25 mouse cellular contexts compared by ENCODE assay signal in the genomic region with DNA sequence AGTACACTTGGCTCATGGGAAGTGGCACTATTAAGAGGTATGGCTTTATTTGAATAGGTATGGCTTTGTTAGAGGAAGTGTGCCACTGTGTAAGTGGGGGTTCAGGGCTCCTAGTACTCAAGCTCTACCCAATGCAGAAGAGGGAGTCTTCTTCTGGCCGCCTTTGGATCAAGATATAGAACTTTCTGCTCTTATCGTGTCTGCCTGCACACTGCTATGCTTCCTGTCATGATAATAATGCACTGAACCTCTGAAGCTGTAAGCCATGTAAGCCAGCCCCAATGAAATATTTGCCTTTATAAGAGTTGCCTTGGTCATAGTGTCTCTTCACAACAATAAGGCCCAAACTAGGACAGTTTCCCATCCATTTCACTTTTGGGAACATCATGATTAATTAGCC. TPM values are rescaled to one million over a fixed set of nuclear protein-coding genes. Genes with fewer than 3 reads are reported as not detected.
"Had no signal": no experiment of that assay in that cellular context is flagged by ENCODE, and none has a peak within 500 bp of the region (broad histone marks: within the 10 kb centered on the region; RNA-seq: fewer than 3 reads in every experiment).

No protein-coding gene starts in this region.

- H3K27ac ChIP-seq: neural tube, embryonic 13.5 days; neural tube, embryonic 15.5 days; stomach, embryonic 15.5 days; stomach, postnatal 0 days had no signal

- DNase-seq: retina, postnatal 1 day; right cerebral cortex, adult 18-20 months; right cerebral cortex, postnatal 14 days; right cerebral cortex, postnatal 25 days; right cerebral cortex, postnatal 4 days; spleen, adult 18-20 months; thymus, adult 18-20 months; thymus, adult 2 months; thymus, postnatal 14 days; thymus, postnatal 25 days; thymus, postnatal 36 days; thymus, postnatal 4 days had no signal

- H3K4me3 ChIP-seq: neural tube, embryonic 13.5 days; neural tube, embryonic 15.5 days; stomach, embryonic 15.5 days had no signal

- H3K9ac ChIP-seq: neural tube, embryonic 13.5 days; neural tube, embryonic 15.5 days; stomach, embryonic 15.5 days had no signal

- H3K4me1 ChIP-seq: neural tube, embryonic 13.5 days; neural tube, embryonic 15.5 days; stomach, embryonic 15.5 days had no signal

- H3K9me3 ChIP-seq: neural tube, embryonic 13.5 days; neural tube, embryonic 15.5 days; stomach, embryonic 15.5 days had no signal

- H3K36me3 ChIP-seq: neural tube, embryonic 13.5 days; neural tube, embryonic 15.5 days; stomach, embryonic 15.5 days had no signal

- H3K27me3 ChIP-seq: neural tube, embryonic 13.5 days; neural tube, embryonic 15.5 days; stomach, embryonic 15.5 days had no signal

RNA-seq across cellular contexts. Expression of a gene that starts 16.8 kb away (rescaled TPM):
- total RNA-seq: neutrophil, adult 5-6 weeks had no signal
- polyA plus RNA-seq: neural tube, embryonic 13.5 days; neural tube, embryonic 14.5 days; neural tube, embryonic 15.5 days; small intestine, adult 2 months; spleen, adult 2 months; stomach, embryonic 14.5 days; stomach, embryonic 16.5 days; testis, adult 2 months; thymus, adult 2 months; thymus, postnatal 0 days; urinary bladder, adult 2 months had no signal
